Mouse (Mus musculus): ENCODE measurements around the gene Mcm7. TPM values are rescaled to one million over a fixed set of nuclear protein-coding genes. Genes with fewer than 3 reads are reported as not detected.
A peak's percentile ranks its signal among the peaks of the same experiment; 100 is the strongest.

Mcm7 gene
- polyA plus RNA-seq, 1 experiment, result 7.1 TPM

- H3K36me3 ChIP-seq (ENCODE audit: control insufficient read depth), result peaks cover 33% of the 10 kb centered on the region
- H3K4me1 ChIP-seq (ENCODE audit: control insufficient read depth), result peaks cover 31% of the 10 kb centered on the region
- no peaks in the 10 kb centered on the region for H3K9me3 ChIP-seq (ENCODE audit: control insufficient read depth, low read length)
- H3K4me3 ChIP-seq (replicated peaks), result peak within 1 kb of the TSS; percentile 95
- no peaks in the 10 kb centered on the region for H3K27me3 ChIP-seq (ENCODE audit: control insufficient read depth)
- TF ChIP-seq GATA1 (IDR thresholded peaks at IDR 0.05; ENCODE audit: low read length) (no peak), TAL1 (IDR thresholded peaks at IDR 0.05; ENCODE audit: low read length) (no peak)
Observed at GRCm38 (mm10) chr5:138193771-138194727, 21.8 kb upstream of the Mcm7 start, which contains the start of gene Mblac1. TSS of gene Mblac1 (plus strand) at chr5:138194314.

- peaks cover 33% of the 10 kb centered on the region for H3K4me1 ChIP-seq (ENCODE audit: control insufficient read depth)
- no peaks in the 10 kb centered on the region for H3K9me3 ChIP-seq (ENCODE audit: control insufficient read depth, low read length)
- peaks cover 45% of the 10 kb centered on the region for H3K36me3 ChIP-seq (ENCODE audit: control insufficient read depth)
- H3K27me3 ChIP-seq (ENCODE audit: control insufficient read depth), result no peaks in the 10 kb centered on the region
- TF ChIP-seq TAL1 (IDR thresholded peaks at IDR 0.05; ENCODE audit: low read length) (no peak), GATA1 (IDR thresholded peaks at IDR 0.05; ENCODE audit: low read length) (no peak)
- H3K4me3 ChIP-seq (replicated peaks), result peak overlapping the region; percentile 90
Observed at GRCm38 (mm10) chr5:138187661-138188306, 15.6 kb upstream of the Mcm7 start.

GRCm38 (mm10) chr5:138186950-138187638 lies 14.9 kb upstream of the Mcm7 start, which contains the start of the genes Taf6 and Cnpy4:
TSS of gene Taf6 (minus strand) at chr5:138187451.
TSS of gene Cnpy4 (plus strand) at chr5:138187485.
- H3K27me3 ChIP-seq (ENCODE audit: control insufficient read depth), result no peaks in the 10 kb centered on the region
- no peaks in the 10 kb centered on the region for H3K9me3 ChIP-seq (ENCODE audit: control insufficient read depth, low read length)
- peaks cover 33% of the 10 kb centered on the region for H3K4me1 ChIP-seq (ENCODE audit: control insufficient read depth)
- H3K4me3 ChIP-seq (replicated peaks), result peak within 1 kb of the TSS; percentile 90
- peaks cover 45% of the 10 kb centered on the region for H3K36me3 ChIP-seq (ENCODE audit: control insufficient read depth)
- no peak for TF ChIP-seq TAL1 (IDR thresholded peaks at IDR 0.05; ENCODE audit: low read length)
- TF ChIP-seq GATA1 (IDR thresholded peaks at IDR 0.05; ENCODE audit: low read length), result no peak

GRCm38 (mm10) chr5:138173217-138173616 lies 995 bp upstream of the Mcm7 start:
- H3K4me3 ChIP-seq (replicated peaks), result peak overlapping the region; percentile 95
- H3K4me1 ChIP-seq (ENCODE audit: control insufficient read depth), result peaks cover 45% of the 10 kb centered on the region

GRCm38 (mm10) chr5:138170936-138171561 lies 1.2 kb downstream of the Mcm7 start:
- Histone ChIP-seq H3K4me3 (replicated peaks) (peak overlapping the region; percentile 95), H3K36me3 (ENCODE audit: control insufficient read depth) (peaks cover 83% of the 10 kb centered on the region), H3K27me3 (ENCODE audit: control insufficient read depth) (no peaks in the 10 kb centered on the region), H3K9me3 (ENCODE audit: control insufficient read depth, low read length) (no peaks in the 10 kb centered on the region), H3K4me1 (ENCODE audit: control insufficient read depth) (peaks cover 57% of the 10 kb centered on the region)
- TF ChIP-seq GATA1 (IDR thresholded peaks at IDR 0.05; ENCODE audit: low read length), result no peak
- no peak for TF ChIP-seq TAL1 (IDR thresholded peaks at IDR 0.05; ENCODE audit: low read length)

More at GRCm38 (mm10) chr5:138173217-138173616, 995 bp upstream of the Mcm7 start:
- Histone ChIP-seq H3K27me3 (ENCODE audit: control insufficient read depth) (no peaks in the 10 kb centered on the region), H3K9me3 (ENCODE audit: control insufficient read depth, low read length) (no peaks in the 10 kb centered on the region), H3K36me3 (ENCODE audit: control insufficient read depth) (peaks cover 82% of the 10 kb centered on the region)
- TF ChIP-seq TAL1 (IDR thresholded peaks at IDR 0.05; ENCODE audit: low read length), result no peak
- no peak for TF ChIP-seq GATA1 (IDR thresholded peaks at IDR 0.05; ENCODE audit: low read length)

GRCm38 (mm10) chr5:138165594-138165993 lies 6.6 kb downstream of the Mcm7 start:
- H3K9me3 ChIP-seq (ENCODE audit: control insufficient read depth, low read length), result no peaks in the 10 kb centered on the region
- peaks cover 86% of the 10 kb centered on the region for H3K36me3 ChIP-seq (ENCODE audit: control insufficient read depth)
- TF ChIP-seq TAL1 (IDR thresholded peaks at IDR 0.05; ENCODE audit: low read length) (no peak), GATA1 (IDR thresholded peaks at IDR 0.05; ENCODE audit: low read length) (no peak)
- H3K27me3 ChIP-seq (ENCODE audit: control insufficient read depth), result no peaks in the 10 kb centered on the region
- H3K4me3 ChIP-seq (replicated peaks), result no peak overlapping the region
- peaks cover 64% of the 10 kb centered on the region for H3K4me1 ChIP-seq (ENCODE audit: control insufficient read depth)

GRCm38 (mm10) chr5:138163610-138164009 lies 8.6 kb downstream of the Mcm7 start:
- no peaks in the 10 kb centered on the region for H3K27me3 ChIP-seq (ENCODE audit: control insufficient read depth)
- no peak overlapping the region for H3K4me3 ChIP-seq (replicated peaks)
- H3K9me3 ChIP-seq (ENCODE audit: control insufficient read depth, low read length), result no peaks in the 10 kb centered on the region
- peaks cover 67% of the 10 kb centered on the region for H3K36me3 ChIP-seq (ENCODE audit: control insufficient read depth)
- peaks cover 55% of the 10 kb centered on the region for H3K4me1 ChIP-seq (ENCODE audit: control insufficient read depth)
- TF ChIP-seq GATA1 (IDR thresholded peaks at IDR 0.05; ENCODE audit: low read length), result no peak
- TF ChIP-seq TAL1 (IDR thresholded peaks at IDR 0.05; ENCODE audit: low read length), result no peak

- Histone ChIP-seq H3K4me3 (replicated peaks) (no peak overlapping the region), H3K9me3 (ENCODE audit: control insufficient read depth, low read length) (no peaks in the 10 kb centered on the region), H3K4me1 (ENCODE audit: control insufficient read depth) (peaks cover 52% of the 10 kb centered on the region), H3K27me3 (ENCODE audit: control insufficient read depth) (no peaks in the 10 kb centered on the region), H3K36me3 (ENCODE audit: control insufficient read depth) (peaks cover 61% of the 10 kb centered on the region)
- no peak for TF ChIP-seq GATA1 (IDR thresholded peaks at IDR 0.05; ENCODE audit: low read length)
- no peak for TF ChIP-seq TAL1 (IDR thresholded peaks at IDR 0.05; ENCODE audit: low read length)
Observed at GRCm38 (mm10) chr5:138163046-138163445, 9.2 kb downstream of the Mcm7 start.

Measured in erythroblast, embryonic 14.5 days (primary cell).